Mouse (Mus musculus) lung, postnatal 0 days (tissue): ENCODE results near the gene Stmn1.

ENCODE experiments used
- CTCF ChIP-seq: IDR thresholded peaks from 2 replicates; pipeline ENCODE4 v1.5.1; 2016; ENCODE audit warnings: antibody characterized with exemption, mild to moderate bottlenecking
- EP300 ChIP-seq: IDR thresholded peaks from 2 replicates; pipeline ENCODE4 v1.6.1; 2016; ENCODE audit warnings: antibody characterized with exemption, mild to moderate bottlenecking, control low read depth

GRCm38 (mm10) chr4:134495546-134495923 is 27.4 kb downstream of the Stmn1 start:
- TF ChIP-seq CTCF (no peak), EP300 (peak; percentile 69)
